Mouse (Mus musculus) c-Kit-positive CD71-positive TER-119-positive erythroid progenitor cells, embryonic 14.5 days (primary cell): ENCODE data around the gene Ssh1.

Source experiments
- DNase-seq: peaks from one replicate; pipeline ENCODE4 v3.0.0-alpha.2; 2013; ENCODE audit warnings: low spot score

The Ssh1 gene

GRCm38 (mm10) chr5:113993487-113994465 is at the start of gene Ssh1:
Ssh1 (minus strand) TSS chr5:113993894.
- DNase-seq, result no peak

- DNase-seq, result peak; percentile 18
Measured at GRCm38 (mm10) chr5:114041327-114041930, 47.7 kb upstream of the Ssh1 start.

- DNase-seq, result no peak
Measured at GRCm38 (mm10) chr5:114040911-114041310, 47.2 kb upstream of the Ssh1 start.

- DNase-seq, result no peak
Measured at GRCm38 (mm10) chr5:114040508-114040907, 46.8 kb upstream of the Ssh1 start.

GRCm38 (mm10) chr5:114035111-114035510 is 41.4 kb upstream of the Ssh1 start:
- no peak for DNase-seq

- no peak for DNase-seq
Measured at GRCm38 (mm10) chr5:114034393-114034792, 40.7 kb upstream of the Ssh1 start.

GRCm38 (mm10) chr5:114032161-114032763 is 38.6 kb upstream of the Ssh1 start:
- no peak for DNase-seq

GRCm38 (mm10) chr5:114030652-114031051 is 37.0 kb upstream of the Ssh1 start:
- DNase-seq, result no peak

- no peak for DNase-seq
Measured at GRCm38 (mm10) chr5:114028111-114028510, 34.4 kb upstream of the Ssh1 start.

- no peak for DNase-seq
Measured at GRCm38 (mm10) chr5:114027217-114027944, 33.7 kb upstream of the Ssh1 start.

- no peak for DNase-seq
Measured at GRCm38 (mm10) chr5:114024885-114025284, 31.2 kb upstream of the Ssh1 start.

- DNase-seq, result no peak
Measured at GRCm38 (mm10) chr5:114024390-114024789, 30.7 kb upstream of the Ssh1 start.

GRCm38 (mm10) chr5:114015121-114015520 is 21.4 kb upstream of the Ssh1 start:
- no peak for DNase-seq

GRCm38 (mm10) chr5:114009049-114009448 is 15.4 kb upstream of the Ssh1 start:
- no peak for DNase-seq

GRCm38 (mm10) chr5:114007753-114008453 is 14.2 kb upstream of the Ssh1 start:
- no peak for DNase-seq

GRCm38 (mm10) chr5:114006974-114007373 is 13.3 kb upstream of the Ssh1 start:
- no peak for DNase-seq

- no peak for DNase-seq
Measured at GRCm38 (mm10) chr5:114005100-114005499, 11.4 kb upstream of the Ssh1 start.

- DNase-seq, result no peak
Measured at GRCm38 (mm10) chr5:114004573-114004972, 10.9 kb upstream of the Ssh1 start.

GRCm38 (mm10) chr5:114003542-114003941 is 9.8 kb upstream of the Ssh1 start, which contains the start of gene Dao:
Dao (plus strand) TSS chr5:114003703.
- DNase-seq, result no peak

- no peak for DNase-seq
Measured at GRCm38 (mm10) chr5:113999382-113999781, 5.7 kb upstream of the Ssh1 start.

GRCm38 (mm10) chr5:113996458-113996857 is 2.8 kb upstream of the Ssh1 start:
- DNase-seq, result no peak
